Mouse (Mus musculus) hematopoietic stem cell, adult 5-6 weeks (primary cell): ENCODE measurements around the gene Armh1. TPM values are rescaled to one million over a fixed set of nuclear protein-coding genes. Genes with fewer than 3 reads are reported as not detected.
A peak's percentile ranks its signal among the peaks of the same experiment; 100 is the strongest.
"Not testable (repeated sequence)": the region's sequence is repeated elsewhere in the genome, so short reads cannot be mapped to it uniquely, and the experiment has no call there.

Experiments used
- ATAC-seq, 2 experiments: fragments of 125-278 bp in 1 of 2; replicated peaks in 1 of 2; 2 replicates each; pipeline ENCODE4 v1.8.0; 2016 to 2017; ENCODE audit warnings: inconsistent platforms in 2 of 2, mild to moderate bottlenecking in 2 of 2, moderate number of reproducible peaks in 2 of 2, low read depth in 1 of 2, moderate TSS enrichment in 1 of 2; ENCODE audit not compliant: low FRiP score in 2 of 2, poor library complexity in 2 of 2, severe bottlenecking in 2 of 2, insufficient read depth in 1 of 2, low TSS enrichment in 1 of 2
- total RNA-seq: library from RNA; stranded (forward); fragments of 172-1452, 232-1000 nt; gene quantifications from 2 replicates; pipeline ENCODE4 v1.2.3, GENCODE M21; 2017

Gene Armh1
- total RNA-seq, 1 experiment from 2014 or later: not detected

DNA sequence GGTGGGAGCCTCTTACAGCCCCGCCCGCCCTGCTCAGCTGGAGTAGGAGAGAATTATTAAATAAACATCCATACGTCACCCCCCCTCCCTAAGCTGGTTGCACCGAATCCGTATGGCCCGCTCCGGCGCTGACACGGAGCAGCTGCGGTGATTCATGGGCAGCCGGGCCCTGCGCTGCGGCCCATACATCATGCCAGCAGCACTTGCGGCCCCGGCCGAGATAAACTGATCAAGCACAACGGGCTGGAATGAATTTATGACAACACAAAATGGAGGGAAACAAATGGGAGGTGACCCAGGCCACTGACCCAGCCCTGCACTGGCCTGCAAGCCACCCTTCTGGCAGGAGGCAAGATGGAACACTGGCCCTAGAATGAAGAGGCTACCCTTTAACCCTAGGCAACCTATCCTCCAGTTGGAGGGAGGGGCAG lies 24.4 kb upstream of the Armh1 start:
- ATAC-seq: no peak

DNA sequence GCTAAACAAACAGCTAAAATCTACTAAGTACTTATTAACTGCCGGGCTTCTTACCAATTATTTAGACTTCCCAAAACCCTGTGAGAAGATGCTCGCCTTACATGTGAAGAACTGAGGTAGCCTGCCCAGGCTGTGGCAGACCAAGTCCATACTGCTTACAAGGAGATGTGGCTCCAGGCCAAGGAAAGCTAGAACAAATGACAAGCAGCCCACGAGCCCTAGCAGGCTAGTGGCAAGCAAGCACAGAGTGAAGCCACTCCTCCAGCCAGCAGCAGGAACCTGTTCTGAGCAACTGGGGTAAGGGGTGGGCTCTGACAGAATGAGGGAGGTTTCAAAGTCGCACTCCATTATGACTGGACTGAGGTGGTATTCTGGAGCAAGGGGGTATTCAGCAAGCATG lies 22.8 kb upstream of the Armh1 start:
- ATAC-seq: no peak

GRCm38 (mm10) chr4:117272459-117272858 lies 20.5 kb upstream of the Armh1 start:
- no peak for ATAC-seq

GRCm38 (mm10) chr4:117270278-117270677 lies 18.4 kb upstream of the Armh1 start:
- peak; percentile 43 to 68; a peak in 3 of 4 replicates for ATAC-seq

DNA sequence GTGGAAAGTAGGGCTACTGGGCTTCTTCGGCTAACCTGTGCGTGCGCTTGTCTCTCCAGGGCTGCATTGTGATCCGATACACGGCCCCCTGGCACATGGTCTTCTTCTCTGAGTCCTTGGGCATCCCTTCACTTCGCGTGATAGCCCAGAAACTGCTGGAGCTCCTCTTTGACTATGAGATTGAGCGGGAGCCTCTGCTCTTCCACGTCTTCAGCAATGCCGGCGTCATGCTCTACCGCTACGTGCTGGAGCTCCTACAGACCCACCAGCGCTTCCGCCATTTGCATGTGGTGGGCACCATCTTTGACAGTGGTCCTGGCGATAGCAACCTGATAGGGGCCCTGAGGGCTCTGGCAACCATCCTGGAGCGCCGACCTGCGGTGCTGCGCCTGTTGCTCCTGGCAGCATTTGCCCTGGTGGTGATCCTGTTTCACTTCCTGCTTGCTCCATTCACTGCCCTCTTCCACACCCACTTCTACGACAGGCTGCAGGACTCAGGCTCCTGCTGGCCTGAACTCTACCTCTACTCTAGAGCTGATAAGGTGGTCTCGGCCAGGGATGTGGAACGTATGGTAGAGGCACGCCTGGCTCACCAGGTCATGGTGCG lies 16.0 kb upstream of the Armh1 start:
- ATAC-seq: no peak

DNA sequence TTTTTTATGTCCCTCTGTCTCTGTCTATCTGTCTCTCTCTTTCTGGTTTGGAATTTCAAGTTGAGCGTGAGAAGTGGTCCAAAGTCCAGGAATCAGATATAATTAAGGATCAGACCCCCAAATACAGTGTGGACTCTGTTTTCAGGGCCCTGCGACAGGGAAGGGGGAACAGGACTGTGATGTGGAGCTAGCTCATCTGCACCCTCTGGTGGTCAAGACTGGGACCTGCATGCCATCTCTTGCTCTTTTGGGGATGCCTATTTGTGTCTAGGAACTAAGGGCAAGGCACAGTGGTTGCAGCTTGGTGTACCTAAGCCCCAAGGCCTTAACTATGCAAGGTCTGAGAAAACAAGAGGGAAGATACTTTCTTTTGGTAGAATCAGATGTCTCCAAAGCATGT lies 15.4 kb upstream of the Armh1 start:
- ATAC-seq: peak; percentile 54 to 67; a peak in 3 of 4 replicates

DNA sequence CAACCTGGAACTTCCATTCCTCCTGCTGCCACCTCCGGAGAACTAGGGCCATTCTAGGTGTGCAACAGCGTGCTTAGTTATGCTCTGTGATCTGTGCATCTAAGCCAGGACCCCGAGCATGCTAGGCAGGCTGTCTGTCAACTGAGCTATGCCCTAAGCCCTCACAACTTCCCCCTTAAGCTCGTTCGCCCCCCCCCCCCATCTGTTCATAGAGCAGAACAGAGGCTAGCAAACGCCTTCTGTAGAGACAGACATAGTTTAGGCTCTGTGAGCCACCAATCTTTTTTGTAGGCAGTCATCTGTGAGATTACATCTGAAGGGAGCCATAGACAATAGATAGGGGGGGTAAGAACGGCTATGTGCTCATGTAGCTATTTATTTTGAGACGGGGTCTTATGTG lies 11.1 kb upstream of the Armh1 start:
- ATAC-seq: no peak

GRCm38 (mm10) chr4:117262101-117262913 lies 10.4 kb upstream of the Armh1 start:
- ATAC-seq: no peak

GRCm38 (mm10) chr4:117261222-117261621 lies 9.3 kb upstream of the Armh1 start:
- ATAC-seq: no peak

GRCm38 (mm10) chr4:117259909-117260308 lies 8.0 kb upstream of the Armh1 start:
- ATAC-seq: not testable (repeated sequence)

GRCm38 (mm10) chr4:117254672-117255071 lies 2.7 kb upstream of the Armh1 start:
- no peak for ATAC-seq

GRCm38 (mm10) chr4:117254017-117254627 lies 2.2 kb upstream of the Armh1 start:
- ATAC-seq: peak; percentile 65 to 73

DNA sequence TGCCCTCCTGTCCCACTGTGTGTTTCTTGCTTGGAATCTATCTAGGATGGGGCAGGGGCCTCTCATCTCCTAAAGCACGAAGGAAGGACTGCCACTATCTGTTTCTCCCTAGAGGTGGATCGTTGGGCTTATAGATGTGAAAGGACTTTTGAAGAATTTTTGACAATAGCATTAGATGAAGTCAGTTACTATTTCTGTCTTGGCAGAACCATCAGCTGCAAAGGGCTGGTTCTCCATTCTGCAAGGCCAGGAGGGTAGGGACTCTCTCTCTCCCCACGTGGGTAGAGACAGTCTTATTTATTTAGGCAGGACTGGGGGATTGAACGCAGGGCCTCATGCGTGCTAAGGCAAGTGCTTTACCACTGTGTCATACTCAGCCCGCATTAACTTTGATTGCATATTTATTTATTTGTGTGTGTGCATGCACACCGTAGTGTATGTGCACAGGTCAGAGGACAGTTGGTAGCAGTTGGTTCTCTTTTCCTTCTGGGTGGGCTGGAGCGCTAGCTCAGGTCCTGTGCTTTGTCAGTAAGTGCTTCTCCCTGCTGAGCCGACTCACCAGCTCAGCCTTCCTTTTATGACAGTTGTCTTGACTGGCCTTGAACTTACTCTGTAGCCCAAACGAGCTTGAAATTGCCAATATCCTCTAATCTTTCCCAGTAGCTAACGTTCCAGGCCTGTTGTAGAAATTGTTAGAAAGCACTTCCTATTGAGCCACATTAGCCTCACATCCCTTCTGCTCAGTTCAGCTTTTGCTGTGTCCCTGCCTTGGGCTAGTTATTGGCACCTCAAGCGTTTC lies 1.5 kb upstream of the Armh1 start:
- 0 out of 4 replicates have a peak, but pooled peaks of 1 of the 2 experiments have one; percentile 7 for ATAC-seq

- no peak for ATAC-seq
These were observed 830 bp upstream of the Armh1 start for GRCm38 (mm10) chr4:117252755-117253154.

DNA sequence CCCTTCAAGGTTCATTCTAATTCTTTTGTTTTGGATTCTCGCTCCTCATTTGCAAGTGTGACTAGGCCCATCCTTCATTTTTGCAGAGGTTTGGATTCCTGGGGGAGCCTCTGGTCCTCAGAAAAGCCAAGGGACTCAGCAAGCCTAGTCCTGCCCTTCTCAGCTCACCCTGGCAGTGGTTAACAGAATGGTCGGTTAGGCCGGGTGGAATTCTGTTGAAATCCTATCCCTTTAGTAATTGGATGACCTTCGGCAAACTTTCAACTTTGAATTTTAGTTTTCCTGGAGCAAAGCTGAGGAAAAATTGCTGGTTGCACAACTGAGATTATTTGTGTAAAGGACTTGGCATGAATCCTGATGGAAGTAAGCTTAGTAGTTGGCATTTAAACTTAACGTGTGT lies 426 bp upstream of the Armh1 start:
- ATAC-seq: no peak

GRCm38 (mm10) chr4:117250982-117251381 lies 943 bp downstream of the Armh1 start:
- ATAC-seq: no peak

GRCm38 (mm10) chr4:117240867-117241266 lies 11.1 kb downstream of the Armh1 start:
- ATAC-seq: no peak

- no peak for ATAC-seq
These were observed 12.8 kb downstream of the Armh1 start for GRCm38 (mm10) chr4:117239153-117239552.
